Mouse (Mus musculus): ENCODE measurements around the gene Farsb. TPM values are rescaled to one million over a fixed set of nuclear protein-coding genes. Genes with fewer than 3 reads are reported as not detected.
A peak's percentile ranks its signal among the peaks of the same experiment; 100 is the strongest.

The Farsb gene
- total and polyA plus RNA-seq, 3 experiments, result 114 to 205 (median 180) TPM

- H3K4me1 ChIP-seq (ENCODE audit: control insufficient read depth in 1 of 2, insufficient read depth in 2 of 2), result peaks cover 11 to 54% of the 10 kb centered on the region in 2 experiments; a peak in 3 of 4 replicates
- H3K79me2 ChIP-seq (replicated peaks; ENCODE audit: control insufficient read depth, extremely low read depth, insufficient read depth, poor library complexity, severe bottlenecking), result peaks cover 49% of the 10 kb centered on the region
- H3K36me3 ChIP-seq (replicated peaks in 1 of 2; ENCODE audit: control insufficient read depth in 1 of 2, insufficient read depth in 1 of 2, low read length in 1 of 2), result peaks cover 4 to 25% of the 10 kb centered on the region in 2 experiments
- no peaks in the 10 kb centered on the region for H3K9me3 ChIP-seq (replicated peaks; ENCODE audit: low read length)
- H3K4me2 ChIP-seq (ENCODE audit: insufficient read depth, low read depth, poor library complexity, severe bottlenecking), result peak overlapping the region; percentile 48
- no peaks in the 10 kb centered on the region for H3K27me3 ChIP-seq (replicated peaks)
- TF ChIP-seq MEF2A (IDR thresholded peaks at IDR 0.05; ENCODE audit: borderline replicate concordance, low read depth, low read length) (0 out of 2 replicates have a peak, but pooled peaks have one; percentile 8), ZKSCAN1 (IDR thresholded peaks at IDR 0.05; ENCODE audit: borderline replicate concordance, low read depth, low read length) (no peak)
- peak overlapping the region; percentile 98 for H3K9ac ChIP-seq (ENCODE audit: insufficient read depth, low read depth)
- DNase-seq (ENCODE audit: extremely low read depth), result no peak
- H3K27ac ChIP-seq (ENCODE audit: insufficient read depth, low read depth), result peak overlapping the region; percentile 63
- peak overlapping the region; percentile 93 to 98 (median 97) for H3K4me3 ChIP-seq (replicated peaks in 1 of 3; ENCODE audit: low read depth in 2 of 3, low read length in 2 of 3, poor library complexity in 1 of 3)
- in situ Hi-C loops (cut with MboI; ENCODE audit: low pct_ligation_motif_present, low pct_unique_long_range_greater_than_20kb, low sequenced_read_pairs) (no loop called here), dilution Hi-C loops (cut with MboI; ENCODE audit: extremely low pct_ligation_motif_present, extremely low pct_unique_long_range_greater_than_20kb, low sequenced_read_pairs) (no loop called here)
These were observed 308 bp downstream of the Farsb start for GRCm38 (mm10) chr1:78488427-78488751.

- dilution Hi-C loops (cut with MboI; ENCODE audit: extremely low pct_ligation_motif_present, extremely low pct_unique_long_range_greater_than_20kb, low sequenced_read_pairs), result no loop called here
- no peak overlapping the region for H3K27ac ChIP-seq (ENCODE audit: insufficient read depth, low read depth)
These were observed 4.3 kb downstream of the Farsb start for GRCm38 (mm10) chr1:78484361-78484760.

DNA sequence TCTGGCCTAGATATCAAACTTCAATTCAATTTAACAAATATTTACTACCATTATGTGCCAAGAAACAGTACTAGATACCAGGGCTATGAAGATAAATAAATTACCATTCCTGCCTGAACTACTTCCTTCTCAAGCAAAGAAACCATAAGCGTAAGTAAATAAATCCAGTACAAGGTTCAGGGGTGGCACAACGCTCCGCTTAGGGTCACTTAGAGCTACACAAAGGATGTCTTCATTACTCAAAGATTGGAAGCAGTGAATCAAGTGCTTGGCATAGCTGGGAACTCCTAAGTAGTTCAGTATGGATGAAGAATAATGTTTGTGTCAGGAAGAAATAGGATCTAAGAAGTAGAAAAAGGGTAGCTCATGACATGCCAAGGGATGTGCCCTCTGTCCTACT lies 5.3 kb downstream of the Farsb start:
- dilution Hi-C loops (cut with MboI; ENCODE audit: extremely low pct_ligation_motif_present, extremely low pct_unique_long_range_greater_than_20kb, low sequenced_read_pairs) (no loop called here), in situ Hi-C loops (cut with MboI; ENCODE audit: low pct_ligation_motif_present, low pct_unique_long_range_greater_than_20kb, low sequenced_read_pairs) (no loop called here)
- Histone ChIP-seq H3K9ac (ENCODE audit: insufficient read depth, low read depth) (no peak overlapping the region), H3K4me3 (replicated peaks in 1 of 3; ENCODE audit: low read depth in 2 of 3, low read length in 2 of 3, poor library complexity in 1 of 3) (no peak overlapping the region), H3K27me3 (replicated peaks) (no peaks in the 10 kb centered on the region), H3K79me2 (replicated peaks; ENCODE audit: control insufficient read depth, extremely low read depth, insufficient read depth, poor library complexity, severe bottlenecking) (peaks cover 80% of the 10 kb centered on the region), H3K4me2 (ENCODE audit: insufficient read depth, low read depth, poor library complexity, severe bottlenecking) (no peak overlapping the region), H3K36me3 (replicated peaks in 1 of 2; ENCODE audit: control insufficient read depth in 1 of 2, insufficient read depth in 1 of 2, low read length in 1 of 2) (peaks cover 25 to 67% of the 10 kb centered on the region in 2 experiments), H3K27ac (ENCODE audit: insufficient read depth, low read depth) (no peak overlapping the region), H3K9me3 (replicated peaks; ENCODE audit: low read length) (no peaks in the 10 kb centered on the region), H3K4me1 (ENCODE audit: control insufficient read depth in 1 of 2, insufficient read depth in 2 of 2) (peaks cover 6 to 41% of the 10 kb centered on the region in 2 experiments; a peak in 3 of 4 replicates)
- no peak for DNase-seq (ENCODE audit: extremely low read depth)
- no peak for TF ChIP-seq E2F4 (IDR thresholded peaks at IDR 0.05; ENCODE audit: insufficient replicate concordance, low read depth, low read length)
- no peak for TF ChIP-seq USF2 (conservative IDR thresholded peaks at IDR 0.05; ENCODE audit: low read depth, low read length)
- no peak for TF ChIP-seq BHLHE40 (IDR thresholded peaks at IDR 0.05; ENCODE audit: low read depth, low read length)
- no peak for TF ChIP-seq CHD2 (IDR thresholded peaks at IDR 0.05; ENCODE audit: low read length)
- TF ChIP-seq POLR2A (IDR thresholded peaks at IDR 0.05; ENCODE audit: low read depth, low read length), result no peak
- TF ChIP-seq MAX (IDR thresholded peaks at IDR 0.05; ENCODE audit: low read length), result no peak
- TF ChIP-seq SIN3A (IDR thresholded peaks at IDR 0.05; ENCODE audit: low read length), result no peak
- TF ChIP-seq ZMIZ1 (IDR thresholded peaks at IDR 0.05; ENCODE audit: low read depth, low read length), result no peak
- TF ChIP-seq RAD21 (IDR thresholded peaks at IDR 0.05; ENCODE audit: low read depth, low read length), result no peak
- no peak for TF ChIP-seq IRF4 (IDR thresholded peaks at IDR 0.05; ENCODE audit: low read depth, low read length)
- no peak for TF ChIP-seq GABPA (IDR thresholded peaks at IDR 0.05; ENCODE audit: insufficient replicate concordance, low read depth, low read length)
- TF ChIP-seq JUN (IDR thresholded peaks at IDR 0.05; ENCODE audit: insufficient read depth, low read depth, low read length), result no peak
- no peak for TF ChIP-seq MAFK (IDR thresholded peaks at IDR 0.05; ENCODE audit: insufficient replicate concordance, low read length)
- no peak for TF ChIP-seq MEF2A (IDR thresholded peaks at IDR 0.05; ENCODE audit: borderline replicate concordance, low read depth, low read length)
- TF ChIP-seq RCOR1 (conservative IDR thresholded peaks at IDR 0.05; ENCODE audit: low read depth, low read length), result no peak
- no peak for TF ChIP-seq CHD1 (IDR thresholded peaks at IDR 0.05; ENCODE audit: low read depth, low read length)
- no peak for TF ChIP-seq TBP (conservative IDR thresholded peaks at IDR 0.05; ENCODE audit: low read depth, low read length)
- no peak for TF ChIP-seq SMC3 (IDR thresholded peaks at IDR 0.05; ENCODE audit: low read depth, low read length)

More at GRCm38 (mm10) chr1:78484361-78484760, 4.3 kb downstream of the Farsb start:
- DNase-seq (ENCODE audit: extremely low read depth), result no peak
- Histone ChIP-seq H3K9ac (ENCODE audit: insufficient read depth, low read depth) (no peak overlapping the region), H3K79me2 (replicated peaks; ENCODE audit: control insufficient read depth, extremely low read depth, insufficient read depth, poor library complexity, severe bottlenecking) (peaks cover 73% of the 10 kb centered on the region), H3K4me3 (replicated peaks in 1 of 3; ENCODE audit: low read depth in 2 of 3, low read length in 2 of 3, poor library complexity in 1 of 3) (no peak overlapping the region), H3K4me1 (ENCODE audit: control insufficient read depth in 1 of 2, insufficient read depth in 2 of 2) (peaks cover 6 to 41% of the 10 kb centered on the region in 2 experiments; a peak in 3 of 4 replicates), H3K9me3 (replicated peaks; ENCODE audit: low read length) (no peaks in the 10 kb centered on the region), H3K4me2 (ENCODE audit: insufficient read depth, low read depth, poor library complexity, severe bottlenecking) (no peak overlapping the region), H3K27me3 (replicated peaks) (no peaks in the 10 kb centered on the region), H3K36me3 (replicated peaks in 1 of 2; ENCODE audit: control insufficient read depth in 1 of 2, insufficient read depth in 1 of 2, low read length in 1 of 2) (peaks cover 20 to 57% of the 10 kb centered on the region in 2 experiments)
- no peak for TF ChIP-seq CHD2 (IDR thresholded peaks at IDR 0.05; ENCODE audit: low read length)
- no peak for TF ChIP-seq ETS1 (conservative IDR thresholded peaks at IDR 0.05; ENCODE audit: low read depth, low read length)
- no peak for TF ChIP-seq GABPA (IDR thresholded peaks at IDR 0.05; ENCODE audit: insufficient replicate concordance, low read depth, low read length)
- TF ChIP-seq MAZ (IDR thresholded peaks at IDR 0.05; ENCODE audit: low read depth, low read length), result no peak
- TF ChIP-seq KAT2A (IDR thresholded peaks at IDR 0.05; ENCODE audit: insufficient replicate concordance, low read length), result no peak
- no peak for TF ChIP-seq TBP (conservative IDR thresholded peaks at IDR 0.05; ENCODE audit: low read depth, low read length)
- no peak for TF ChIP-seq IRF4 (IDR thresholded peaks at IDR 0.05; ENCODE audit: low read depth, low read length)
- TF ChIP-seq MXI1 (IDR thresholded peaks at IDR 0.05; ENCODE audit: low read depth, low read length), result no peak
- TF ChIP-seq UBTF (IDR thresholded peaks at IDR 0.05; ENCODE audit: low read depth, low read length), result no peak
- TF ChIP-seq MEF2A (IDR thresholded peaks at IDR 0.05; ENCODE audit: borderline replicate concordance, low read depth, low read length), result no peak
- TF ChIP-seq JUN (IDR thresholded peaks at IDR 0.05; ENCODE audit: insufficient read depth, low read depth, low read length), result no peak
- no peak for TF ChIP-seq ZC3H11A (IDR thresholded peaks at IDR 0.05; ENCODE audit: low read depth, low read length)
- TF ChIP-seq E2F4 (IDR thresholded peaks at IDR 0.05; ENCODE audit: insufficient replicate concordance, low read depth, low read length), result no peak
- TF ChIP-seq HCFC1 (IDR thresholded peaks at IDR 0.05; ENCODE audit: low read depth, low read length), result no peak
- no peak for TF ChIP-seq RCOR1 (conservative IDR thresholded peaks at IDR 0.05; ENCODE audit: low read depth, low read length)
- TF ChIP-seq MAX (IDR thresholded peaks at IDR 0.05; ENCODE audit: low read length), result no peak
- TF ChIP-seq CHD1 (IDR thresholded peaks at IDR 0.05; ENCODE audit: low read depth, low read length), result no peak
- no peak for TF ChIP-seq ZNF384 (IDR thresholded peaks at IDR 0.05; ENCODE audit: low read depth, low read length)
- no peak for TF ChIP-seq RAD21 (IDR thresholded peaks at IDR 0.05; ENCODE audit: low read depth, low read length)
- TF ChIP-seq MAFK (IDR thresholded peaks at IDR 0.05; ENCODE audit: insufficient replicate concordance, low read length), result no peak
- in situ Hi-C loops (cut with MboI; ENCODE audit: low pct_ligation_motif_present, low pct_unique_long_range_greater_than_20kb, low sequenced_read_pairs), result no loop called here
